Mouse (Mus musculus) heart, adult 11 months (tissue): ENCODE measurements around the gene Utp20.
A peak's percentile ranks its signal among the peaks of the same experiment; 100 is the strongest.

Source experiments
- DNase-seq: peaks from one replicate; pipeline ENCODE4 v3.0.0; 2022

Gene Utp20

GRCm38 (mm10) chr10:88783135-88783534 lies 43.5 kb downstream of the Utp20 start:
- DNase-seq = peak; percentile 17

GRCm38 (mm10) chr10:88780716-88781115 lies 45.9 kb downstream of the Utp20 start:
- DNase-seq = peak; percentile 55

- peak; percentile 52 for DNase-seq
These were observed 50.4 kb downstream of the Utp20 start for GRCm38 (mm10) chr10:88776206-88776605.

- peak; percentile 57 for DNase-seq
These were observed 53.6 kb downstream of the Utp20 start for GRCm38 (mm10) chr10:88772965-88773364.

- peak; percentile 52 for DNase-seq
These were observed 56.9 kb downstream of the Utp20 start for GRCm38 (mm10) chr10:88769676-88770075.

- DNase-seq = peak; percentile 78
These were observed 57.6 kb downstream of the Utp20 start for GRCm38 (mm10) chr10:88768961-88769360.

- DNase-seq = peak; percentile 87
These were observed 61.0 kb downstream of the Utp20 start for GRCm38 (mm10) chr10:88765431-88766142.

- peak; percentile 64 for DNase-seq
These were observed 64.9 kb downstream of the Utp20 start for GRCm38 (mm10) chr10:88761524-88762212.

- DNase-seq = peak; percentile 27
These were observed 85.2 kb downstream of the Utp20 start for GRCm38 (mm10) chr10:88741426-88741825.

- peak; percentile 73 for DNase-seq
These were observed 85.8 kb downstream of the Utp20 start for GRCm38 (mm10) chr10:88740781-88741180.

GRCm38 (mm10) chr10:88739818-88740217 lies 86.8 kb downstream of the Utp20 start:
- DNase-seq = peak; percentile 64

- DNase-seq = peak; percentile 52
These were observed 87.5 kb downstream of the Utp20 start for GRCm38 (mm10) chr10:88739074-88739473.

GRCm38 (mm10) chr10:88732309-88732622 lies 94.3 kb downstream of the Utp20 start:
- DNase-seq = peak; percentile 82

GRCm38 (mm10) chr10:88731496-88732308 lies 94.9 kb downstream of the Utp20 start:
- no peak for DNase-seq

GRCm38 (mm10) chr10:88730571-88731495 lies 95.8 kb downstream of the Utp20 start, which contains the start of gene Arl1:
TSS of gene Arl1 (plus strand) at chr10:88730858.
- DNase-seq = peak; percentile 99

GRCm38 (mm10) chr10:88728166-88728565 lies 98.4 kb downstream of the Utp20 start:
- DNase-seq = peak; percentile 74

GRCm38 (mm10) chr10:88727128-88727527 lies 99.5 kb downstream of the Utp20 start:
- DNase-seq = peak; percentile 63

- peak; percentile 71 for DNase-seq
These were observed 101.3 kb downstream of the Utp20 start for GRCm38 (mm10) chr10:88725343-88725742.

GRCm38 (mm10) chr10:88719618-88720017 lies 107.0 kb downstream of the Utp20 start:
- no peak for DNase-seq

- no peak for DNase-seq
These were observed 108.9 kb downstream of the Utp20 start for GRCm38 (mm10) chr10:88717756-88718025.

- DNase-seq = peak; percentile 24
These were observed 109.4 kb downstream of the Utp20 start for GRCm38 (mm10) chr10:88716986-88717755.

GRCm38 (mm10) chr10:88715621-88716020 lies 111.0 kb downstream of the Utp20 start:
- peak; percentile 74 for DNase-seq
